Mouse (Mus musculus): ENCODE data around the gene B230118H07Rik.

The B230118H07Rik gene

DNA sequence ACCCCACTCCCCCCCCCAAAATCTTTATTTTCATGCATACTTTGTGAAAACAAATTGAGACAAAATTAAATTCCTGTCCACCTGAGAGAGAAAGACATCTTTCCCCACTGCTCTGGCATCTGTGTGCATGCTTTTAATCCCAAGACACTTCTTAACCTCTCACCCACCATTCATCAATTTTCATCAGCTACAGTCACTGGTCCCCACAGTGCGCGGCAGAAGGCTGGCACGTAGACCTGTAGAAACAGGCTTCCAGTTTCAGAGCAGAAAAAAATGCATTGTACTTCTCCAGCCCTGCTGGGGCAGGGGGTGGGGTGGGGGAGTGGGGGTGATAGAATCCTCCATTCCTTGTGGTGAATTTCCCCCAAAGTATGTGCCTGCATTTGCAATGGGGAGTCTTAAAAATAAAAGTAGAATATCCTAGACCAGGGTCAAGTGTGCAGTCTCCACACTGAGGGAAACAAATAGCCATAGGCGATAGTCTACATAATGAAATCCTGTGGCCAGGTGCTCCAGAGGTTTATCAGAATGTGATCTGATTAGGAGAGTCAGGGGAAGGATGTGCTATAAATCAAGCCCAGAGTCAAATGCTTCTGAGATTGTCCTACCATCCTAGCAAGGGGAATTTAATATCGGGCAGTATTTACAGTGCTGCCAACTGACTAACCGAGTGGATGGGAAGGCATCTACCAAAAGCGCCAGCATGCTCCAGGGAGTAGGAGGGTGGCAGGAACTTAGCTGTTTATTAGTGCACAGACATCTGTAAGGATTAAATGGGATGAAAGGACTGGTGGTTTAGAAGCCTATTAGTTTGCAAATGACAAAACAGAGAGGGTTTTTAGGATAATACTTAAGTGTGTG lies 10.1 kb downstream of the B230118H07Rik start:
- no peak for DNase-seq

DNA sequence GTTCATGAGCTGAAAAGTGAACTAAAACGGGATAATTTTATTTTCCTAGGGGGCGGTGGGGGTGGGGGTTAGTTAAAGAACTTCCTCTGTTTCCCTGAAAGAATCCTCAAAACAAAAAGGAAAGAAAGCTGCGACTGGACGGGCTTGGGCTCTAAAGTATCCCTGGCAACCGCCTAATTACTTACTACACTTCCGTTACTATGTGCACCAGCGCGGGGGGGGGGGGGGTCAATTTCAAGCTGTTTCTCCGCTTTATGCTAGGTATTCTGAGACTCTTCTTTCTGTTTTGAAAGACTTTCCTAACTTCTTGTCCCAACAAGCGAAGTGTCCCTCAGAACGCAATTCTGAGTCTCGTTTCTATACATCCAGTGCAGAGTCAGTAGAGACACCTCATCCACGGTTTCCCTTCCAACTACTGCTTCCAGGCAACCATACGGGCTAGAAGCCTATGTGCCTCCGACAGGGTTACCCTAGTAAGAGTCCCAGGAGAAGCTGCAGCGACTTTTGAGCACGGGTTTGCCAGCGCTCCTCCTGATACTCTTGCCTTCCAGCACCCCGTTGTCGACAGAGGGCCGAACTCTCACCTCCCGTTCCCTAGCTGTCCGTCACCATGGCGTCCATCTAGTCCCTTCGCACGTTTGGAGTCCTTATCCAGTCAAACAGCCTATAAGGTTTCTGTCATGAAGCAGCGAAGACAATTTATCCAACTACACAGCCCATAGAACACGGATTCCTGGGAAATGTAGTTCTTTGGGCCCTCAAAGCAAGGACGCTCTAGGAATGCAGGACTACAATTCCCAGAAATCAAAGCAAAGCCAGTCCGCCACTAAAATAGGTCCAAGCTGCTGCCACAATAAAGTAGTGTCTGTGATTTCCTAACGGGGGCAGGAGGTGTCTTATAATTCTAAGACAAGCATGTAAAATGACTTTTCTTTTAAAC lies 20.8 kb downstream of the B230118H07Rik start:
- peak; percentile 98 for DNase-seq

DNA sequence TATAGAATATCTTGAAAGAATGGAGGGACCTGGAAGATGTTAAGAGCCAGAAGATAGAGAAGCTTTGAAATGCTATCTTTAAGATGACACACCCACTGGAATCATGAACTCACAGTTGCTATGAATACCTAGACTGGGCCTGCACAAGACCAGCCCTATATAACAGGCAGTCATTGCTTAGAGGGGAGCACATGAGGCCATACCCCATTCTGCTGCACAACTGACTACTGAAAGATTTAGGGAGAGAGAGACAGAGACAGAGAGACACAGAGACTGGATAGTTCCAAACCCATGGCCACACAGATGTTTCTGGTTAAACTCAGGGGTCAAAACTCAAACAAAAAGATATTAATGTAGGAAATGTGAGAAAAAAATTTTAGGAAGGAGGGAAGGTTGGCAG lies 22.1 kb downstream of the B230118H07Rik start:
- no peak for DNase-seq

DNA sequence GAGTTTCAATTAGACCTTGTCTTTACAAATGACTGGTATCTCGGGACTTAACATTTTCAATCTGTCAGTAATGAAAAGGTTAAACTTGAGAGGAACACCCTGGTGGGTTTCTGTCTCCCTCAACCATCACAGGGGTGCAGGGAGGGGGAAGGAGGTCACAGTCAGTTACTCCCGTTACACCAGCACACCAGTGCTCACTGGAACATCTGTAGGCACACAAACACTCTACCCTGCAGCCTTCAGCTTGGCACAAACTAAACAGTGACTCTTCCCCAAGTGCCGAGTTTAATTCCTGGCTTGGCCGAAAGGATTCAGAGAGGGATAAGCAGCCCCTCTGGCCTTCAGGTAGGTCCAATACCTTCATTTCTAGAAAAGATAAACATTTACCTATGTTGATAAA lies 24.8 kb downstream of the B230118H07Rik start, which contains the start of gene Rag2:
Gene Rag2, plus strand, starts transcription at position 193 of the 400 bp plus-strand sequence.
- no peak for DNase-seq

DNA sequence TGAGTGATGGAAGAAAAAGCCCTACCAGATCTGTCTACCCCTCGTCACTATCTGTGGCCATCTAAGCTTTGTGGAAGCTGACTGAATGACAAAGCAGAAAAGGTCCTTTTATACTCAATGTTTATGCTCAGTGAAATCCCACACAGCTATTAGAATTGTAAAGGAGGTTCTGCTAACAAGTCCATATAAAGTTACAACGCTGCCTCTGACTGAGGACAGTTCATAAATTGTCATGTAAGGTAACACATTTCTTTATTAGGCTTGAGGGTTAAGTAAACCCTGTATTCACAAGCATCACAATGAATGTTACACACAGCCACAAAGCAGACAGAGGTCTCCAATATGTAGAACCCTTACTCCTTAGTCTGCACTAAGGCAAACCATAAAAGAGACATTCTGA lies 25.3 kb downstream of the B230118H07Rik start:
- no peak for DNase-seq

DNA sequence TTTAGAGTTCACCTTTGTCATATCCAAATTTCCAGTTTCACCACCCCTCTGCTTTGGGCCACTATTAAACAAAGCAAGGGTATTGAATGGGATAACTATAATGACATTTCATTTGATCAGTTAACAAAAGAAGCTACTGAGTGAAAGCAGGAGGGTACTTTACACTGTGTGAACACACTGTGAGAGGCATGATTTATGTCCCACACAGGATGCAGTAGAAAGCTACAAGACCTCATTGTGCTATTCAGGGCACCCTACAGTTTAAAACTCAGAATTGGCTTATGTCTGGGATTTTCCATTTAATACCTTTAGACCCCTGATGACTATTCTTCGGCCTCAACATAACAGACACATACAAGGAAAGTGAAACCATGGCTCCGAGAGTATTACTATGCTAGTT lies 26.3 kb downstream of the B230118H07Rik start:
- DNase-seq, result no peak

DNA sequence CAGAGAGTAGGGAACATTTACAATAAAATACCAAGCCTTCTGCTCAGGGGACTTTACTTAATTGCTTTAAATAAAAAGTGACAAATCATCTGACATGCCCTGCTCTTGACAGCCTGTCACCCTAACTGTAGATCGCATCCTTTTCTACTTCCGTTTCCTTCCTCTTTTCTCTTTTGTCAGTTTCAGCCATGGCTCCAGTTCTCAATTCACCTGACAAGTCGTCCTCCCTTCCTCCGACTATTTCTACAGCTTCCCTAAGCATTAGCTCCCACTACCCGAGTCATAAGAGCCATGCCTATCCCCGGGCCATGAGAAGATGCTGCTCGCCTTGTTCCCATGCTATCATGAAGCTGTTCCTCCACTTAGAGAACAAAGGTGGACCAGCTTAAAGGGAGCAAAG lies 27.7 kb downstream of the B230118H07Rik start:
- DNase-seq, result no peak

DNA sequence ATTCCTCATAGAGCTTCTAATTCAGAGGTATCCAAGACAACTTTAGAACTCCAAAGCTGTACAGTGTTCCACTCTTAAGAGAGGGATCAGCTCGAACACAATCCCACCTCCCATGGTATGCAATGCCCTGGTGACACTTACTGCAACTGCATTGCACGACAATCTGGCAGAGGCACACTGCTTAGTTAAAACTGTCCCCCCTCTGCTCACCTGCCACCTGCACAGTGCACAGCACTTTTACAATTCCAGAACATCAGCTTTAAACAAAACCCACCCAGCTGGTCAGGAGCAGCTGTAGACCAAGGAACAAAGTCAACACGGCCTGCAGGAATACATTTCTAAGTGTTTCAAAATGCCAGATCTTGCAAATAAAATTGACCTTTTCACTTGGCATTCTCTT lies 28.4 kb downstream of the B230118H07Rik start:
- DNase-seq, result no peak

DNA sequence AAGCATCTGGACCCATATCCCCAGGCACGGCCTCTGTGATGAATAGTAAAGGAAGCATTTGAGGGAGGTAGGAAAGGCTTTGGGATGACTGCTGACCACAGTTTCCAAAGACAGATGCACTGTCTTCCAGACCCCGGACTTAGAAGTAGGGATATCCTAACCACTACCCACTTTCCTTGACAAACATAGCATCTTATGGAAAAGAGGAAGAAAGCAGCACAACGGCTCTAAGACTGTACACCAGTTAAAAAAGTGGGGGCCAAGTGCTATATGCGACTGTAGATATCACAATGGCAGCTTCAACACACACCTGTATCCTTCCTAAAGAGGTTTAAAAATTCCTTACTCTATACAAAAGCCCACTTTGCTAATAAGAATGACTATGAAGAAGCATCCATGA lies 31.0 kb downstream of the B230118H07Rik start:
- no peak for DNase-seq

DNA sequence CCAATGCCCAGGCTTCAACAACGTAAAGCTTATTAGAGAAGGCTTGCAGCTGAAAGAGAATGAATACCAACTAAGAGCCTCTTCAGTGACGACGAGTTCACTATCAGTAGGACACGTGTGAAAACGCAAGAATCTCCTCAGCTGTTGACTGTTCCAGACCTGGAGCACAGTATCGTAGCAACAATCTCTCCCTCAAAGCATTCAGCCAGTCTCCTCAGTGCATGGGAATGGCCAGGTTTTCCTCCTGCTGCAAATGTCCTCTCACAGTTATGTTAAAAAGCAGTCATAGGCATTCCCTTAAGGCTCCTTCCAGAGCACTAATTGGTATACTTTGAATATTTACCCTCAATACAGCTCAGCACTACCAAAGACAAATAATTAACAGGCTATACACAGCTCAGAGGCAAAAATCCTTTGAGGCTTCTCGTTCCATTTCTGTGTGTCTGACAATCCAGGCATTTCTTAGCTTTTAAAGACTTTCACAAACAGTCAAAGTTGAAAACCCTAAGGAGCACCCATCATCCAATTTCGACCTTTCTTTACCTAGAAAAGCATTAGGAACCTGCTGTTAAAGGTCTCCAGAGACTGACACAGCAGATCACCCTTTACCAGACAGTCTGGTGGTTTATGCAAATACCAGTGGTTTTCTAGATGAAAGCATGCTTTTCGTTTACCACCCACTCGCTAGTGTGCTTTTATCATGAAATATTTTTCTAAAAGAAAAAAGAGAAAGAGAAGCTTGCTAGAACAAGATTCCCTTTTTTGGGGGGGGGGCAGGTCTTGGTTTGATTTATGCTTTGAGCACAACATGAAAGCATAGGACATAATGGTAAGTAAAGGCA lies 33.6 kb downstream of the B230118H07Rik start:
- no peak for DNase-seq

DNA sequence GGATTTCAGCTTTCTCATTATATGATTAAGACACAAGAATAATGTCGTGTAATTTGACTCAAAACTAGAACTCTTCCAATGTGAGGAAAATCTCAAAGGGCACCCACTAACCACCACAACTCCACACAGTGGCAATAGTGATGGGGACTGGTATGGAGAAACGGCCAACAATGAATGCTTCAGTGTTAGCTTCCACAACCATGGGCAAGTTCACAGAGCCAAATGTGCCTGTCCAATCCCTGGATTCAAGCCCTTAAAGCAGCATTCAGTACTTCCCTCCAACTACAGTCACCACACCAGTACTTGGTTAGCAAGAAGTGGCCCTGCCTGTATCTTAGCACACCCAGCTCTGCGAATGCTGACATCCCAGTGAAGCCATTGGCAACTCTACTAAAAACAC lies 38.5 kb downstream of the B230118H07Rik start:
- no peak for DNase-seq

DNA sequence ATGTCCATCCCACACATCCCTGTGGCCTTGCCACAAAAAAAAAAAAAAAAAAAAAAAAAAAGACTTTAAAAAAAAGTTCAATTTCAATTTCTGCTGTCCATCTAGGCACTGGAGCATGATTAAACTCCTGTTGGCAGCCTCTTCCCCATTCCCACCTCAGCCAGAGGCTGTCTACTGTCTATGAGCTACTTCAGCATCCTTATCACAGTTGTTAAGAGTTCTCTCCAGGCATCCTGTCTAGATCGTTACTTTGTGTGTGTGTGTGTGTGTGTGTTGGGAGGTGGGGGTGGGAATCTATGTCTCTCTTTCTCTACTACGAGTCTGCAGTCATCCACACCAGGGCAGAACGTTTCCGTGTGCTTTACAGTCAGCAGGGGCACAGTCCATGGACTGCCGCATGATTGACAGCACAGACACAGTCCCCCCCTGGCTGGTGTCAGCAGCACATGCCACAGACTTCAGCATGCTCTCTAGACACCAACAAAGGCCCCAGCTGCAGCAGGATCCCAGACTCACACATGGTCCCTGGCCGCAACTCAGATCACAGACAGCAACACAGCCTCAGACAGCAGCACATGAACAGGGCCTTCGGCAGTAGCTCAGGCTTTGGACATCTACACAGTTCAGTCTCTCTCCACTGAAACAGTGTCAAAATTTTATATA lies 41.0 kb downstream of the B230118H07Rik start:
- DNase-seq, result no peak

DNA sequence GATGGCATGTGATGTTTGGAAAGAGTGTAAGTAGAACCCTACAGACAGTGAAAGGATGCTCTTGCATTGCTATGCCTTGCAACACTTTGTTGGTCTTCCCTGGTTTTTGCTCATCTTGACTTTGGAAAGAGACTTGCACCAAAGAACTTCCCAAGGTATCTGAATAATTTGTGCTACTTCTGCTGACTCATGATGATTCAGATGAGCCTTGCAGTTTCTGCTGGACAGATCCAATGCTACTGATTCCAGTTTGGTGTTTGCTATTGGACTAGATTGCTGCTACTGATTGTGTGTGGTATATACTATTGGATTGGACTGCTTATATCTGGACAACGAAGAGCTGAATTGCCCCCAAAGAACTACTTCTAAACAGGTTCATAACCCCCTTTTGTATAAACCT lies 46.2 kb downstream of the B230118H07Rik start:
- DNase-seq, result no peak

DNA sequence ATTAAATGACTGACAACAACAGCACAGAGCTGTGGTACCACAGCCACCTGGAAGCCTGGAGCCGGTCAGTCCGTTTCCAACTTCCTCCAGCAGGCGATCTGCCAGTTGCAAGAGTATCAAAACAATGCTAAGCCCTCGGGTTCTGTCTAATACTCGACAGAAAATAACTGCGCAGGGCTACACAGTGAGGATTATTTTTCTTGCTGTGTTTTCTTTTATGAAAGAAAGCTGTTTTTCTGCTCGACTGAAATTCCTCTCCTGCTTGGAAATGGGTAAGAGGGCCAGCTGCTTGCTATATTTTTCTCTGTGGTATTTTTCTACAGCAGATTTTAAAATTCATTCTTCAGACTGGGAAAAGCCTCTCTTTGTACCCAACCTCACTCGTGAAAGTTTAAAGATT lies 48.6 kb downstream of the B230118H07Rik start:
- peak; percentile 41 for DNase-seq

DNA sequence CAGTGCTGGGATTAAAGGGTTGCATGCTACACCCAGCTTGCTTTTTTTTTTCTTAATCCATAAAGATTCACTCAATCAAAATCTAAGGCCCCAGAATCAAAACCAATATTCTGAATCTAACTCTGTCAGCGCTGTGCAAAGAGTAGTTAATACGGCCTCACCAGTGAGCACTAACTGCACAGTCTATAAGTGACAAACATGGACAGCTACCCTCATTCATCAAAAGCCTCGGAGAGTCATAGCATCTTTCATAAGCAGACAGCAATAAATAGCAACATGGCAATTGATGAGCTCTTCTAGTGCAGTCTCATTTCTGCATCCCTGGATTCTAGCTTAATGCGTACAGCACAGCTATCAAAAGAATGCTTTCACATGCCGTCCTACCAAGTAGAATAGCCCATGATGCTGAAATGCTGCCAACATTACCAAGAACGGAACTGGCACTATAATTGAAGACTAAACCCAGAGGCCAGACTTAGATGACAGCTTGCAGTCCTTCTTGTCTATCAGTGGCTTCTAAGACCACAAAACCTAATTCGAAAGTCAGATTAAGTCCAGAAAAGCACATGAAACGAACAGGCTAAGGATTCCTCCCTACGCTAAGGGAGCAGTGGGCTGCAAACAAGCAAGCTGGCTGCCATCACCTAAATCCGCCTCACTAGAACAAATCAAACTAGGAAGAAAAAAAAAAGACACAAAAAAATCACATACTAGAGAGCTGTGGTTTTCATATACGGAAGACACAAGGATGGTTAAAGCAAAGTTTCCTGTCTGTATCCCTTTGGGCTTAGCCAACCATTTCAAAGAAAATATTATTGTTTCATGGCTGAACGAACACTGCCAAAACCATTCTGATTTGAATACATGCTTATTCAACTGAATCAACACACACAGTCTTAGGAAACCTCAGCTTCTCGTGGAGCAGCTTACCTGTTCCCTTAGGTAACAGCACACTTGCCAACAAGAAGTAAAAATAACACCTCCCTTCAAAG lies 50.8 kb downstream of the B230118H07Rik start:
- peak; percentile 43 for DNase-seq

DNA sequence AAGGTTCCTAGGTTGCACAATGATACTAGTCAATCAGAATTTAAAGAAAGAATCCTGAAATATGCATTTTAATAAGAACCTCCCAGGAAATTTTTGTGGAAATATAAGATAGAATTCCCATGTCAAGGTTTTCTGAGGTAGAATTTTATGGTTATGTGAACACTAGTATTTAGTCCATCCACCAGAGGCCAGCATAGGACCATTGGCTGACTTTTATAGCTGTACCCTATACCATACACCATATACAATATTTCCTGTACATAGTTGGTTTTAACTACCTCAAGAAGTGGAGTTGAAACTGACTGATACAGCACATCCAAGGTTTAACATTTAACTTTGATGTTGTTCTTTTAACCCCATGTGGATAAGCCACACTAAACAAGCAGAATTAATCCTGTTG lies 52.1 kb downstream of the B230118H07Rik start:
- DNase-seq, result peak; percentile 16

DNA sequence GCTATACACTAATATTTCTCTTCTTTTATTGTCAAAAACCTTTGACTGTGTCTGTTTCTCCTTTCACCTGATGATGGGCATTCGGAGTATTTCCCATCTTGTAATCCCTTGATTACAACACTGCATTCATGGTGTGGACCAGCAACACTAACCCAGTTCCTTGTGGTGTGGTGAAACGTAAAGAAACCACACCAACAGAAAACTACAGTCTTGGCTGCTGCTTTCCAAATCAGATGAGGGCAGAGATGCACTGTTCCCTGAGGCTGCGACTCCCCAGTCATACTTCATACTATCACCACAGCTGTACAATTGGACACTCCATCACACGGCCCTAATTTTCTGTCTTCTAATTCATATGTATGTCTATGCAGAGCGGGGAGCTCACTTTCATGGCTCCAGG lies 54.7 kb downstream of the B230118H07Rik start:
- DNase-seq, result no peak

DNA sequence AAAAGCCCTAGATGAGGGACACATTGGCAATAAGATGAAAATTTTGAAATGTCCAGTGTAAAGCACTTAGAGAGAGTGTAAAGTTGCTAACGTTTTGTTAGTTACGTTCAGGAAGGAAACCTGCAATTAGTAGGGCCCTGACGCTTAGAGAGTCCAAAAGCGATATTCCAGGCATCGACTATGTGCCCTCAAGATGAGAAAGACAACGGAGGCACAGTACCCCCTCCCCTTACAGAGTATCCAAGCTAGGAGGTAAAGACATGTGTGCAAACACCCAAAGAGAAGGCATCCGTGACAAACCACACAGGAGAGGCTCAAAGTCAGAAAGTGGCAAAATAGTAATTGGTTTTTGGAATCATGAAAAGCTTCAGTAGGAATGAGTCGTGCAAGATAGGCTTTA lies 56.4 kb downstream of the B230118H07Rik start:
- no peak for DNase-seq

DNA sequence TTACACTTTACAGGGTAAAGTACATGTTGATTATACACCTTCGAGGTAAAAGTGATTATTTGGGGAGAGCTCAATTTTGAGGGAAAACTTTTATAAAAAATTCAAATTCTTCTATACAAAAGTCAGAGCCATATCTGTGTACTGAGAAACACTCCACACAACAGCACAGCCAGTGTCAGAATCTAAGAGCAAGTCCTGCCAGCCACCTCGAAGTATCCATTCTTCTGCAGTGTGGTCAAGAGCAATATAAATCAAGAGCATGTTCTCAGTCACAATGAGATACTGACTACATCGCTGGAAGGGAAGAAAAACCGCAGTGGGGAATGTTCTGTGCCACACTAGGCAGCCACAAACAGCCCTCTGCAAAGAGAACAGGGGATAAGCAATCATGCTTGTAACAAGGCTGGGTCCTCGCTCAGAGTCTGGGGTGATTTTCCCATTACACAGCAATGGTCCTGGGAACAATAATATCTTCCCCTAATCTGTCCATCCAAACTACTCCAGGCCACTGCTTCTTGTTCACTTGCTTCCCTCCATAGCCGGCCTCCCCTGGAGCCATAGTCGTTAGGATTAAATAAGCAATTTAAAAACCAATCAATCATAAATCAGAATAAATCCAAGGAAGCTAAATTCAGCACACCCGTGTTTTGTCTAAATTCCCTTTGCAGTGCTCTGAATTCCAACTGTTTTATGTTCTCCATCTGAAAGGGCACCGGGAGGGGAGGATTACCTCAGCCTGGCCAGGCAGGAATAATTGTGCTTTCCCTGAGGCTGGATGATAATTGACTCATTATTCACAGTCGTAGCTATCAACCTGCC lies 57.1 kb downstream of the B230118H07Rik start:
- DNase-seq, result peak; percentile 9

DNA sequence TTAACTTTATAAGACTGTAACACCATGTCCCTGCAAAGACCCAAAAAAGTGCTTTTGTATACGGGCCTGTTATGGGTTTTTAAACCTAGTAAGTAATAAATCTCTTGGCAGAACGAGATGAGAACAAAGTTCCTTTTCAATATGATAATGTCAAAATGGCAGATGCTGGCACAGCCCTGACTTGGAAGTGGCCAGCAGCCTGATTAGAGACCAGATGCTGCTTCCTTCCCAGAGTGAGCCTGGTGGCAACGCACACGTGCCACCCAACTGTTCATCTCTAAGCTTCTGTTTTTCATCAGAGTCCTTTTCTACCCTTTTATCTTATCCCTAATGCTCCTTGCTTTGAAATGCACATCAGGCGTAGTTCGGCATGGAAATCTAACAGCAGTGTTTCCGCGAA lies 58.0 kb downstream of the B230118H07Rik start:
- peak; percentile 25 for DNase-seq
